Mouse (Mus musculus) small intestine, adult 2 months (tissue): ENCODE data around the gene Sprr1b.

ENCODE experiments used
- CTCF ChIP-seq: fragments of 200-500 bp; IDR thresholded peaks from 2 replicates; pipeline ENCODE4 v1.5.1; 2012; ENCODE audit warnings: low read depth, mild to moderate bottlenecking, control low read depth, inconsistent platforms, low read length, moderate library complexity, mixed read lengths; ENCODE audit not compliant: insufficient replicate concordance, insufficient read length; ENCODE audit errors: extremely low read depth
- POLR2A ChIP-seq: fragments of 200-500 bp; IDR thresholded peaks from 2 replicates; pipeline ENCODE4 v1.6.1; 2012; ENCODE audit warnings: low read depth, mild to moderate bottlenecking, control low read depth, inconsistent platforms, low read length, moderate library complexity

- no peak for TF ChIP-seq POLR2A
- no peak for TF ChIP-seq CTCF
Measured at GRCm38 (mm10) chr3:92432282-92432681, 6.3 kb downstream of the Sprr1b start, which contains the start of gene Sprr2k.
